Mouse (Mus musculus) c-Kit-positive CD71-negative TER-119-negative erythroid progenitor cells, embryonic 14.5 days (primary cell): ENCODE measurements around the gene Dad1.

Experiments
- DNase-seq: peaks from one replicate; pipeline ENCODE4 v3.0.0-alpha.2; 2013; ENCODE audit warnings: low read depth

Gene Dad1

DNA sequence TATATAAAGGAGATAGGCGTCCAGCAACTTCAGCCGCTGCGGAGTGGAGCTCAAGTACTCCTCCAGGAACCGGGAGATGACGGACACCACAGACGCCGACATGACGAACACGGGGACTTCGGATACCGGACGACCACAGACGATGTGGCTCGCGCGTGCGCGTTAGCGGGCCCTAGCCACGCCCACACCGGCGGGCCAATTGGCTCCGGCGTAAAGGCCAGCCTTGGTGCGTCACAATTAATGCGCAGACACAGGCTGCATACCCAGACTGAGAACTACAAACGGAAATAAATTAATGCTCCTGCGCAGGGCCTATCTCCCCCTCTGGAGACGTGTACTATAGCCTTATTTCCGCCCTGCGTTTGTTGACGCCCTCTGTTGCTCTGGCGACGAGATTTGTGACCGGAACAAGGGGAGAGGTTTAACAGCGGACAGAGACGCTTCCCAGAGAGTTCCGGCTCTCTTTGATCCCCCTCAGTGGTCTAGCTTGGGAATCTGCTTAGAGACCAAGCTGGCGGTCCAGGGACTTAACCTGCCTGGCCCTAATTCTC lies at the start of gene Dad1, which contains the start of gene Abhd4:
Gene Dad1, minus strand, starts transcription at position 364 of the 551 bp plus-strand sequence.
Gene Abhd4, plus strand, starts transcription at position 448 of the 551 bp plus-strand sequence.
- peak; percentile 95 for DNase-seq

DNA sequence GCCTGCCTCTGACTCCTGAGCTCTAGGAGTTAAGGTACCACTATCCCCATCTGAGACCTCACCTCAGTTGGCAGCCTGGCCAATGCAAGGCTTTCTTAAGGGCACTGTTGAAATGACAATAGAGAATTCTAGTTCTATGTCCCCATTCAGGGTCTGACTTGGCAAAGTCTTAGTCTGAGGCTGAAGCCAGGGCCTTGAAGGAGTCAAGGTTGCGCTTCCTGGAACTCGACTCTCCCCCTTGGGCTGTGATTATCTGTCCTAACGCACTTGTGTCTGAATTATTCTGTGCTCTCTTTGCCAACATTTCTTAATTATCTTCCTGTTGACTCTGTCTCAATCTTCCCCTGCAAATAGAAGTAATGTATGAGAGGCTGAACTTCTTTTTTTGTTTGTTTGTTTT lies 46.8 kb upstream of the Dad1 start:
- DNase-seq, result no peak

DNA sequence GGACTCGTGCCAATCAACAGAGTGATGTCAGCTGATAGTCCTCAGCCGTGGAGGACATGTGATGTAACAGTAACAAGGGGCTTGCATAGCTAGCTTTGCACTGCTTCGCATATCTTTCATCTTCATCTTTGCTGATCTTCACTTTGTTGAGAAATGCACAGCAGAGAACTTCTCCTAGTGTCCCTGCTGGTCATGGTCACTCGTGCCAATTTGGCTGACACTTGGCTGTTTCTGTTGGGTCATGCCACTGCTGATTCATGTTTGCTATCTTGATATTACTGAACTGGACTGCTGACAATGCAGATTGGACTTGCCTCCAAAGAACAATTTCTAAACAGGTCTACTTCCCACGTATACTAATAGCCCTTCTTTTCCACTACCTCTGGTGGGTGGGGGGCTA lies 46.2 kb upstream of the Dad1 start:
- DNase-seq, result no peak

DNA sequence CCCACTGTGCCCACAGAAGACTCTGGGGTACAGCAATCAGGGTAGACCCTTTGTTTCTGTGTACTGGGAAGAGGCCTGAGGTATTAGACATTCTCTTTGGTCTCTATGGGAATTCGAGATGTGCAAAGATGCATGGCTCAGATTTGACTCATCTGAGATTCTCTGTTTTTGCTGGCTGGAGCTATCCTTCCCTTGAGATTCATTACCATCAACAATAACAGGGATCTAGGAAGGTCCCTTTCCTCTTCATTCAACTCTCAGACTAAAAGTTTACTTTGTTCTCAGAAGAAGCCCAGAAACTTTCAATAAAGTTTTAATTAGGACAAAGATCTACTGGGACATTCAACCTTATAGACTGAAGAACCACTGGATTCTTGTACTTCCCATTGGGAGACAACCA lies 30.9 kb upstream of the Dad1 start, which contains the start of gene Olfr49:
Gene Olfr49, minus strand, starts transcription at position 101 of the 400 bp plus-strand sequence.
- no peak for DNase-seq

DNA sequence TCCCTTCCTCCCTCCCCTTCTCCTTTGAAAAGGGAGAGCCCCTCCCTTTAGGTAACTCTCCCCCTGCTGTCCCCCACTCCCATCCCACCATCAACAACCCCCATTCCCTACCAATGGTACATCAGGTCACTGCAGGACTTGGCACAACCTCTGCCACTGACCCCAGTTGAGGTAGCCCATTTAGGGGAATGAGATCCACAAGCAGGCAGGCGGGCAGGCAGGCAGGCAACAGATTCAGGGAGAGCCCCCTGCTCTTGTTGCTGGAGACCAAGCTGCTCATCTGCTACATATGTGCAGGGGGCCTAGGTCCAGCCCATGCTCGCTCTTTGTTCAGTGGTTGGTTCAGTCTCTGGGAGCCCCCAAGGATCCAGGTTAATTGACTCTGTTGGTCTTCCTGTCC lies 22.5 kb upstream of the Dad1 start:
- no peak for DNase-seq

DNA sequence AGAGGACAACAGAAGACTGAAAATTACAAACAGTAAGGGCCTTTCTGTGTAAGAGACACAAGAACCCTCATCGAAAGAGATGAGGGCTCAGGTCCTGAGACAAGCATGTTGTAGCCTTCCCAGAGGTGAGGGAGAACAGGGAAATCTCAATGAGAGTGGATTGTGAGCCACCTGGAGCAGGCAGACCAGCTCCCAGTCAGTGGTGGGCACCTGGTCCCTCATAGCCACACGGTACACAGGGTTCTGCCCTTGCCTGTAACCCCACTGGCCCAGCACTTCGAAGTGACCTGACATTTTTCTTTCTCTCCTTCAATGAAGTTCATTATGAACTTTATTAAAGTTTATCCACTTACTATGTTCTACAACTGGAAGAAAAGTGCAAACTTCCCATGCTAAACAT lies 18.8 kb upstream of the Dad1 start:
- no peak for DNase-seq

DNA sequence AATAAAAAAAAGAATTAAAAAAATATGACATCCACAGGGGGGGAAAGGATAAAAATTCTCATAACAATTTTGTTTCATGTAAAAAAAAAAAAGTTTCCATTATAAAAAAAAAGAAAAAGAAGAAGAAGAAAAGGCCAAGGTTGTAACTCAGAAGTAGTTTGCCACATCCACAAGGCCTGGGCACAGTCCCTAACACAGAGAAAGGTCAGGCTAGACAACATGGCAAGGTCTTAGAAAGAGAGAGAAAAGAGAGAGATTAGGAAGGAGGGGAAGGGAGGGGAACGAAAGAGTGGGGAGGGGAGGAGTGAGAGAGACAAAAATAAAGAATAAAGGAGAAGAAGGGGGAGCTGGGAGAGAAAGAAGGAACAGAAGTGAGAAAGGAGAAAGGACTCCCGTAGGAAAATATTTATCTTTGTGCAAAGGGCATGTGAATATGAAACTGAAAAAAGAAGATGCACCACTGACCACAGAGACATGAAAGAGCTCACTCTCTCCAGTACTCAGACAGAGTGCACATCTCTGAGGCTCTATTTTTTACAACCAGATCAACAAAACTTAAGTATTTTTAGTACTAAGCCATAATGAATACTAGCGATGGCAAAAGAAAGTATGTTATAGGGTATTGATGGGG lies 18.2 kb upstream of the Dad1 start:
- no peak for DNase-seq

DNA sequence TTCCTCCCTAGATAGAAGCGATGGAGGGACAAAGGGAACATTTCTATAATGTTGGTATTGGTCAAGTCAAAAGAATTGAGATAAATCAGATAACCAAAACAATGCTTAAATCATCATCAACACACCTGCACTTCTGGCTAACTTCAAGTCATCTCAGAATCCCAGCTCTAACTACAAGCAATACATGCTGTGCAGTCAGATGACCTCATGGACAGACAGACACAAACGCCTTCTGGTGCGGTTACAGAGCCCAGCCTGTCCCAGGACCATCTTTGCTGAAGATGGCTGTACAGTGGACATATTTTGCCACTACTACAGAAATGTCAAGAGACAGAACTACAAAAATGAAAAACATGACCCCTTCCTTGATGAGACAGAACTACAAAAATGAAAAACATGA lies 16.5 kb upstream of the Dad1 start:
- no peak for DNase-seq

DNA sequence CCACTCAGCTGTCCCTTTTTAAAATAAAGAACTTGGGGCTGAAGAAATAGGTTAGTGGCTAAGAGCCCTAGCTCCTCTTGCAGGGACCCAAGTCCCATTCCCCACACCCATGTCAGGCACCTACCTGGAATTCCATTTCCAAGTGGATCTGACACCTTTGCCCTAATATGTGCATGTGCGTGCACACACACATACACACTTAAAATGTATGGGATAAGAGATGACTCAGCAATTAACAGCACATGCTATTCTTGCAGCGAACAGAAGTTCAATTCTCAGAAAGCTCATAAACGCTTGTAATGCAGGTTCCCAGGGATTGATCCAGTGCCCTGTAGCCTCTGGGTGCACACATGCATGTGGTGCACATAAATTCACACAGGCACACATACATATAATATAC lies 15.7 kb upstream of the Dad1 start:
- no peak for DNase-seq

DNA sequence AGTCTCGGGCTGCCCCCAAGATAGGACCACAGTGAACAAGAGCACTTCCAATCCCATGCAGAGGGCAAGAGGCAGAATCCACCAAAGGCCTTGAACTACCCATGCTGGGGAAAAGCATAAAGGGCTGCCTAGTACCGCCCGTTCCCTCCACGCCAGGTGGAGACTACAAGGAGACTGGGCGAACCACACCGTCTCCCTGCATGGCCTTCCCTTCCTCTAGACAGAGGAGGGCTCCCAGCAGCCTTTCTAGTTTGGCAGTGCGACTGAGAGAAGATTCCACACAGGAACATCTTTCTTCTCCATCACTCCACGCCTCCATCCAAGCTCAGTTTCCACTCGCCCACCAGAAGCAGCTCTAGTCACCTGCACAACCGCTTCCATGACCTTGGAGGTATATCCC lies 14.1 kb upstream of the Dad1 start:
- DNase-seq, result no peak

DNA sequence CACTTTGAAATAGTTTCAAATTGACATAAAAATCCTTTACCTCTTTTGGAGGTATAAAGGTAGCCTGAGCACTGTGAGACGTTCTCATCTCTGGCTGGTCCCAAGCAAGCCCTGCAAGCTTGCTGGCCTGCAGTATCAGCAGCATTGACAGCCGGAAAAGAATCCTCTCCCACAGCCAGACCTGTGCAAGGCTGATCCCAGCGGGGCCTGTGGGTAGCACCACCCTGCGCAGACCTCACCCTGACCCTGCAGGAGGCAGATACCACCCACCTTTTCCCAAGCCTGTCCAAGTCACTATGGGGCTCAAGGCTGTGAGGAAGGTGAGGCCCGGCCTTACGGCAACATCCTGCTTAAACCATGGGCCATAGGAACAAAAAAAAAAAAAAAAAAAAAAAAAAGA lies 12.0 kb upstream of the Dad1 start:
- DNase-seq, result no peak

DNA sequence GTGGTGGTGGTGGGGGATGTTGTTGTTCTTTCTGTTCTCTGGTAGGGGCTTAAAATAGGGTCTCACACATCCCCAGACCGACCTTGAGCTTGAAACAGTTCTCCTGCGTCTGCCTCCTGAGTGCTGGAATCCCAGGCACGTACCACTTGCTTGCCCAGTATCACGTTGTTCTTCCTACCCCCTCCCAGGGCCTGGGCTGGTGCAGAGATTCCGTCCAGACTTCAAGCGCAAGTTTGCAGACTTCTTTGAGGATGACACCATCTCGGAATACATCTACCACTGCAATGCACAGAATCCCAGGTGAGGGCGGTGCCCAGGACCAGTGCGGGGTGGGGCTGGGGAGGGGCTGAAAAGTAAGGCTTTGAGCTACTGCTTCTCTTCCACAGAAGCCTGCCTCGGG lies 11.2 kb upstream of the Dad1 start:
- no peak for DNase-seq

DNA sequence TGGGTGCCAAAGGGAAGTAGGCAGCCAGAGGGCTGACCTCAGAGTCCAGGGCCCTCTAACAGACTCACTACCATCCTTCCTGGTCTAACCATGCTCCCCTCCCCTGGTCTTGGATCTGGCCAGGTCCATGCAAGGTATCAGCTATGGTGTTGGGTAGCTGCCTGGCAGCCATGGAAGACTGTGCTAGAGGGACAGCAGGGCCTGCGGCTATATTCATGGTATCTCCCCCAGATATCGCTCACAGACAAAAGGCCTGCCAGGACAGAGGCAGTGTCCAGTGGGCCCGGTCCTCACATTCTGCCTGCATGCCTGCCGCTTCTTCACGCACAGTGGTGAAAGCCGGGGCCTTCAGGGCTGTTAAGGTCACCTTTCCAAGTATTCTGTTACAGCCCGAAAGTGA lies 10.3 kb upstream of the Dad1 start:
- DNase-seq, result no peak

DNA sequence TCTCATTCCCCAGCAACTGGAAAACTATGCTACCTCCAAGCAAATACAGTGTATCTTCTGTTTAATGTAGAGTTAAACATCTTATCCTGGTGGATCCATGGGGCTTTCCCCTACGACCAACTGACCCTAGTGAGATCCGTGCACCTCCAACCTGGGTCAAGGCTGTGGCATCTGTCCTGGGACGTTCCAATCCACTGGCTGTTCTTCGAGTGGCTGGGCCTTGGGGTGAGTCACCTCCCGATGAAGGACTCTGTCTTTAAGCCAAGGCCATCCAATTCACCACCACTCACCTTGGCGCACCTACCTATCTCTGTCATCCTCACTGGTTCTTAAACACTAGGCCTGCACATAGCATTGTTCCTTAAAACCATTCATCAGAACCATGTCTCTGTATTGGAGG lies 9.2 kb upstream of the Dad1 start:
- DNase-seq, result no peak

DNA sequence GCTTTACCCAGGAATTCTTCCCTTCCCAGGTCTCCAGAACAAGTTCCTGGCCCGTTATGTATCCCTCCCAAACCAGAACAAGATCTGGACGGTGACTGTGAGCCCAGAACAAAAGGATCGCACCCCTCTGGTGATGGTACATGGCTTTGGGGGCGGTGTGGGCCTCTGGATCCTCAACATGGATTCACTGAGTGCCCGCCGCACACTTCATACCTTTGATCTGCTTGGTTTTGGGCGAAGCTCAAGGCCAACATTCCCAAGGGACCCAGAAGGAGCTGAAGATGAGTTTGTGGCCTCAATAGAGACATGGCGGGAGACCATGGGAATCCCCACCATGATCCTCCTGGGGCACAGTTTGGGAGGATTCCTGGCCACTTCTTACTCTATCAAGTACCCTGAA lies 8.7 kb upstream of the Dad1 start:
- DNase-seq, result no peak

DNA sequence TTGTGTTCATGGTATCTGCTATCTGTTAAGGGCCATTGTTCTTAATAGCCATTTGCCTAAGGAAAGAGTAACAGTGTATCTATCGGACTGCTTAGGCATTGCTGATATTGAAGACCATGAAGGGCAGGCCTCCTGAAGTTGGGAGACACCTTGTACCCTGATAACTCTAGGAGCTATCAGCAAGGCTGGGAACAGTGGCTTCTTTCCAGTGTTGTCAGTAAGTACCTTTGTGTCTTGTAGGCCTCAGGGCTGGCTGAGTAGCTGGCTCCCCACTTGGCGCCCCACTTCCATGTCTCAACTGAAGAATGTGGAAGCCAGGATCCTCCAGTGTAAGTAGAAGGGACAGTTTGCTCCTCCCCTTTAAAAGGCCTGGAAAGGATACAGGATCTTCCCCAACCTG lies 7.5 kb upstream of the Dad1 start:
- DNase-seq, result no peak

DNA sequence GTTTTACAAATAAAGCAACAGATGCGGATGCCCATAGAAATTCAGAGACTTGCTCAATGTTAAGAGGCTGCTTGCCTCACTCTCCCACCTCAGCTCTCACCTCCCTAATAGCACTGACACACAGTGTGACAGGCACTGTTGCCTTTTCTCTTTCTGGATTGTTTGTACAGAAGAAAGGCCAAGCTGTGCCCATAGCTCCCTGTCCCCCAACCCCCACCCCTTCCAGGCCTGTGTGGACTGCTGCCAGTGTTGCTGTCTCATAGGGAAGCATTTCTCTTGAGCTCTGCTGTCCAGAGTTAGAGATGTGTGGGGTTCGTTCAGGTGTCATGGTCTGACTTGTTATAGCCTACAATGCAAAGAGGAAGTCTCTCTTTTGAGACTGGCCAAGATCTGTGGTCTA lies 6.3 kb upstream of the Dad1 start:
- DNase-seq, result no peak

DNA sequence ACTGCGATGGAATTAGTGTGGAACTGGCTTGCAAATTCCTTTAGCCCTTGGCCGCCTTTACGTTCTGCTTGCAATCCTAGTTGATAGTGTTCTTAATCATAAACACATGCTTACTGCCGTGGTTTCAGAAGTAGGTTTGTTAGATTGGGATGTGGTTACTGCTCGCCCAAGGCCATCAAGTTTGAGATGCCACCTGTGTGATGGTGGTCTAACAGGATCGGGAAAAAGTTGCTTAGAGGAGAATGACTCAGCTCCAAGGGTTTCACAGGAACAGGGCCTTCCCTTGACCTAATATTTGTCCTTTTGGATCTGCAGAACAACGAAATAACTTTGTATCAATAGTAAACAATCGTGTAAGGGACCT lies 5.8 kb upstream of the Dad1 start:
- DNase-seq, result no peak

DNA sequence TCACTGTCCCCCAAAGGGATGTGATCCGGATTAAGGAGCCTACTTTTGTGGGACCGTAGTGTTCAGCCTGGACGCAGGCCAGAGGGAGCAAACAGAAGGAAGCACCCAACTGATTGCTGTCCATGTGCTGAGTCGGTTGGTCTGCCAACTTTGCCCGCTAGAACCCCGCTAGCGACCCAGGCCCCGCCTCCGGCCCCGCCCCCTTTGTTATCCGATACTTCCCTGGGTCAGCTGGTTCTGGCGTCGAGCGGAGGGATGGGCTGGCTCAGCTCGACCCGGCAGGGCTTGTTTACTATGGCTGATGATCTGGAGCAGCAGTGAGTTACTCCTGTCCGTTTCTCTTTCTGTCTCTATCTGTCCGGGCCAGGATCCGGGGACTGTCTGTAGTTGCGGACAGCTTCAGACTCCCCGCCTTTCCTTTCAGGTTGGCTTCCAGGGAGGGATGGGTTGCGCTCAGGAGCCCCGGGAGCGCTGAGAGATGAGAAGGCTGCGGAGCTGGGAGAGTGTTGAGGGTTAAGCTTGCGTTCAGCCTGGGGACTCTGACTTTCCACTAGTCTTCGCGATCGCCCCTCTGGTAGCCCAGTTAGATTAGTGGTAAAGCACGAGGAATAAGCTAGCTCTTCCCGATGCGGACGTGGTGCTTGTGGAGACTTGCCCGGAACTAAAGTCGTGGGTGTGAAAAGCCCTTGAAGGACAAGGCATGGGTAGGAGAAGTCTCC lies 5.3 kb upstream of the Dad1 start:
- peak; percentile 81 for DNase-seq

DNA sequence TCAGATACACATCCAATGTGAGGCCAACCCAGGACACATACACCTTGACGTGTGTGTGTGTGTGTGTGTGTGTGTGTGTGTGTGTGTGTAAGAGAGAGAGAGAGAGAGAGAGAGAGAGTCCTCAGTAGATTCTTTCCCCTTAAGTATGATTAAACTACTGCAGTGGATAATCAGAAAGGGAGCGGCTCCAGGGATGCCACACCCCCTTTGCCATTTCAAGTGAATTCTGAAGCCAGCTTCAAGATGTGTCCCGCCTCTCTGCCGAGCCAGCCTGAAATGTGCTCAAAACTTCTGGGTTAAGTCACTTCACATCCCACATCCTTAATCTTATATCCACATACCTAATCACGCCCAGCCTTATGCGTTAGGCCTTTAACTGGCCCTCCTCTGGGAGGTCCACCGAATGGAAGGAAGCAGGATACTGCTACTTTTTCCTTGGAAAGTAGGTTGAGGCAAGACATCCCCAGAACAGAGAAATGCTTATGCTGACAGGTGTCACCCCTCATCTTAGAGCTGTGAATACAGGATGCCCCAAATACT lies 4.3 kb upstream of the Dad1 start:
- no peak for DNase-seq

DNA sequence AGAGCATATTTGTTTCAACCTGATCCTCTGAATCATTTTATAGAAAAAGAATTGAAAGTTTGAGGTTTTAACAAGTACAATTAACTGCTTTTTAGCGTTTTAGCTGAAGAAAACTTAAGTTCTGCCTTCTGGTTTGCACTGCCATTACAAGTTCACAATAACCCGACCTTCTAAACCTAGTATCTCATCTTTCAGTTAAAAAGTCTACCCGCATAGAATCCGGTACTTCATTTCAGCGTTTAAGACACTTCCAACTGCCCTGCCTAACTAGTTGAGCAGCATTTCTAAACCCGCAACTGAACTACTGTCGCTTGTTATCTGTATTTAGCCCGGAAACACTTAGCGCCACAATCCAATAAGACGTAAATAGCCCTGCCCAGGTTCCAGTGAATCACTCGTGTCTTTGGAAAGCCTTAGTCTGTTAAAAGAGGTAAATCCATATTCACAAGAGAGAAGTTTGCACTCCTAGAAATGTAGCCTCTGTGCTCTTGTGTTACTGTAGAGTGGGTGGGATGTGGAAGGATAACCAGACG lies 832 bp upstream of the Dad1 start:
- no peak for DNase-seq

DNA sequence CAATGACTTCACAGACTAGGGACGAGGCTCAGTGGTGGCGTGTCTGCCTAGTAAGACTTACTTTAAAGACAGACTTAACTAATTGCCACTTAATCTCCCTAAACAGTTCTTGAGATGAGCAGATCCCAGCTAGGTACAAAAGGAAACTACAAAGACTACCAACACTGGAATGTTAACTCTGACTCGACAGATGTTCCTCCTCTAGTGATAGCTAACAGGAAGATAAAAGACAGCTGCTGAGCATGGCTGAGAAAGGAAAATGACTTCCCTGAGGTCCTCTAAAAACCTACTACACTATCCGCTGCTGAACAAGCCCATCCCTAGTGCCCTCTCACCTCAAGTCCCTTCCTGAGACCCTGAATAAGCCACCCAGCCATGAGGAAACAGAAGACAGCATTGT lies 3.8 kb downstream of the Dad1 start:
- DNase-seq, result no peak

DNA sequence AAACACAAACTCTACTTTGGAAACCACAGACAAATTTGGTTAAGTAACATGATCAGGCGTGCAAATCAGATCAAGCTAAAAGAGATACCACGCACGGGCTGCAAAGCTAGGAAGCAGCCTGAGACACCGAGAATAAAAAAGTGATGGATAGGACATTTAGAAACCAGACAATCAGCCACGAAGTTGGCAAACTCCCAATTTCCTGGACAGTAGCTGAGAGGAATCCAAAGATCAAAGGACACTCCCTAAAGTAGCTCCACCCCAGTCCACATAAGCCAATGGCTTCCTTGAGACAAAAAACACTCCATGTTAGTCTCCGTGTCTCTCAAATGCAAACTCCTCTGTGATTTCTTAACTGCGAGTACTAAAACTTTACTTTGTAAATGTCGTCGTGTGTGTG lies 4.6 kb downstream of the Dad1 start:
- no peak for DNase-seq
